Mouse (Mus musculus) monocyte, adult 2 months (primary cell): ENCODE measurements around the gene Adad1.

Experiments used
- DNase-seq, 2 experiments: peaks; one replicate each; pipeline ENCODE4 v3.0.0; 2022; ENCODE audit warnings: low spot score in 2 of 2, low read depth in 1 of 2

The Adad1 gene

DNA sequence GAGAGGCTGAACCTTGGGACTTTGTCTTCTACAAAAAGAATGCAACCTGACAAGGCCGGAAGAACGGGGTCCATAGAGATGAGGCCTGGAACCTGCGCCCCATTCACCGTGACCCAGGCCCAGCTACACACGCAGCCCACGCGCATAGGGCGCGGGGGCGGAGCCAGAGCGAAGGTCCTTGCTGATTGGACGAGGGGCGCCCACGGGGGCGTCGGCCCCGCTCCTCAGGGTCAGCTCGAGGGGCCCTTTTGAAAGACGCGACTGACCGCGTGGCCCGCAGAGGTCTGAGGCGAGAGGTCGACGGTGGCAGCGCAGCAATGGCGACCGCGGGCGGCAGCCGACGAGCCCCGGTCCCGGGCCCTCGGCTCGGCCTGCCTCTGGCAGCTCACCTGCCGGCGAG is at the start of gene Adad1:
TSS of gene Adad1 (plus strand) at position 122 of the 400 bp plus-strand sequence.
- no peak for DNase-seq

- no peak for DNase-seq
Measured at GRCm38 (mm10) chr3:37037979-37038378, 25.3 kb upstream of the Adad1 start.

- DNase-seq = no peak
Measured at GRCm38 (mm10) chr3:37039811-37040210, 23.5 kb upstream of the Adad1 start.

GRCm38 (mm10) chr3:37051491-37051890 is 11.8 kb upstream of the Adad1 start:
- no peak for DNase-seq

GRCm38 (mm10) chr3:37073211-37073610 is 9.9 kb downstream of the Adad1 start:
- DNase-seq = peak; percentile 0 to 3

- DNase-seq = no peak
Measured at GRCm38 (mm10) chr3:37084860-37085259, 21.5 kb downstream of the Adad1 start.

GRCm38 (mm10) chr3:37090721-37091120 is 27.4 kb downstream of the Adad1 start:
- no peak for DNase-seq

GRCm38 (mm10) chr3:37125655-37126054 is 62.3 kb downstream of the Adad1 start, which contains the start of gene Il2:
TSS of gene Il2 (minus strand) at chr3:37125959.
- DNase-seq = no peak

DNA sequence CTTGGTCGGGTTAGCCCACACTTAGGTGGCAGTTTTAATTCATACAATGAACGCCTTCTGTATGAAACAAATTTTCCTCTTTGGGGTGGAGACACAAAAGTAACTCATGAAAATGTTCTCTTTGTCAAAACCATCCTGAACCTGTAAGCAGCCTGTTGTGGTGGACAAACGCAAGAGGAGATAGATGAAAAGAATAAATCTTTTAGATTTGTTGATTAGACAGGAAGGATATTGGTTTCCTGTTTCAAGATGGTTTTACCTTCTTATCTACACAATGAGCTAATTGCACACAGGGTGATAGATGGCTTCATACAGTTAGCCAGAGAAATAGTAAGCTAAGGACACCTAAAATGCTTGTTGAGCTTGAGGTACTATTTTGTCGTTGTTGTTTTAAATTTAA is 62.8 kb downstream of the Adad1 start:
- no peak for DNase-seq

DNA sequence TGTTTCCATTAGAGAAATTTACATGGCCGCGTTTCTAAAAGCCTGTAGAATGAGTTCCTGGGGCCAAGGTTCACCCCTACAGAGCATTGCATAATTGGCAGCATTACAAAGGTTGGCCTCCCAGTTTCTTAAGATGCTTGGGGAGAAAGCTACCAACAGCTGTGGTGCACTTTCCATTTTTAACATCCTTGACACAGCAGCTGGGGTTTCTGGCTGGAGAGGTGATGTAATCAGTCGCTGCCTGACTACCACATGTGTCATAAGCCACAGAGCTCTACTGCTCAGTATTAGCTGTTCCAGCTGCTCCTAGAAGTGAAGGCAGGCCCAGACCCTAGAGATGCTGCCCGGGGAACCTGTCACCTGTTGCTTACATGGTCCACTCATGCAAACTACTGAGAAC is 64.9 kb downstream of the Adad1 start:
- no peak for DNase-seq

DNA sequence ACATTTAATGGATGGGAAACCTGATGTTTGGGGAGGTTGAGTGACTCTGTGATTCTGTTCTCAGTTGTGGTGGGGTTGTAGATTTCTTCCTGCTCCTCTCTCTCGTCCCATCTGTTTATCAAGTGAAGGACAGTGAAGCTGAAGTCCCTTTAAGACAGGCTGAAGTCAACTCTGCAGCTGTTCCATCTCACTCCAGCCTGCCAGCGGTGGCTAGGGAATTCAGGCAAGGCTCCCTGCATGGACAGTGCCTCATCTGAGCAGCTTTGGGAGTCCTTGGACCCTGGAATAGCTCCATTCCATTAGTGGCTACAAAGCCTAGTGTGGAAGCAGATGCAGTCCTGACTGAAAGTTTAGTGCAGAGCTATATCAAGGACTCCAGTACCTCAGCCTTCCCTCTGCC is 65.7 kb downstream of the Adad1 start:
- DNase-seq = no peak

GRCm38 (mm10) chr3:37137231-37137630 is 73.9 kb downstream of the Adad1 start:
- no peak for DNase-seq

DNA sequence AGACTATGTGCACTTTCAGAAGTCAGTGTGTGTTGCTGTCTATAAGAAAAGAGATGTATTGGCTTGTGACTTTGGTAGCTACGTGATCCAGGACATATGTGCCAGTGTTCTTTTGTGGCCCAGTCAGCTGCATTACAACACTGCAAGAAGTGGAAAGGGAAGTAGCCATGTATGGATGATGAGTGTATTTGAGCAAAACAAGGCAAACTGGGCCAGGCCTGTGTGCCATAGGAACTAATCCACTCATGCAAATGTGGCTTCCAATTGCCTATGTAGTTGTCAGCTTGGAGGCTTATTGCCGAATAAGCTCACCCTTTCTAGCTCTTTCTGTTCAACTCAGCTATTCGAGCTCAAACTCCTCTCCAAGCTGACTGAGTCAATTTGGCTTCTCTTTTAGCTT is 75.9 kb downstream of the Adad1 start:
- DNase-seq = no peak

GRCm38 (mm10) chr3:37140168-37140906 is 77.0 kb downstream of the Adad1 start:
- DNase-seq = no peak

GRCm38 (mm10) chr3:37141827-37142226 is 78.5 kb downstream of the Adad1 start:
- no peak for DNase-seq

- DNase-seq = no peak
Measured at GRCm38 (mm10) chr3:37144979-37145378, 81.7 kb downstream of the Adad1 start.

DNA sequence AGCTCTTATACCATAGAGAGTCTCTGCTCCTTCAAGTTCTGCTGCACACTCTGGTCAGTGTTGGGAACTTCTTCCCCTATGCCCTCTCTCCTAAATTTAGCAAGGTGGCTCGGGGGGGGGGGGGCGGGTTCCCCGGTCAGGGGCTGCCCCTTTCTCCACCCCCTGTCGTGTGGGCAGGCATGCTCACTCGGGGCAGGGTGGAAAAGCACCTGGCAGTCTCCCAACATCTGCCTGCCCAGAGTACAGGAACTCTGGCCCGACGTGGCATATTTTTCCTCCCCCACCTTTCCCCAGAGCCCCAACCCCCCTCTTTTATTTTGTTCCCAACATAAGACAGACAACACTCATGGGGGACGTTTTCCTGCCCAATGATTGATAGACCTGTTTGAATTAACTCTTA is 83.1 kb downstream of the Adad1 start:
- DNase-seq = no peak

DNA sequence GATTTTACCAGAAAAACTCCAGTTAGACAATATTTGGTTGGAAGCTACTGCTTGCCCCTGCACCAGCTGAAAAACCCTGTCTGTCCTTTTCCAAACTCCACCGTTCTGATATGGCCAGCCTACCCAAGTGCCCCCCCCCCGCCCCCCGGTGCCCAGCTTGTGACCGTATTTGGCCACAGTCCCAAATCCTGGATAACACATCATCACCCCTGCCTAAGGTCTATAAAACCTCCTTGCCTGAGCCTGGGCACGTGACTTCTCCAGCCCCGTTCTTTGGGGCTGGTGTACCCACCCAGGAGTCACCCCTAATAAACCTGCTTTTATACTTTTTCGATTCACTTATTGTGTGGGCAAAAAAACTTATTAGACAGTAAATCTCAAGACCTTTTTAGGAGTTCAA is 83.5 kb downstream of the Adad1 start:
- no peak for DNase-seq

GRCm38 (mm10) chr3:37152274-37152673 is 88.9 kb downstream of the Adad1 start:
- DNase-seq = no peak

DNA sequence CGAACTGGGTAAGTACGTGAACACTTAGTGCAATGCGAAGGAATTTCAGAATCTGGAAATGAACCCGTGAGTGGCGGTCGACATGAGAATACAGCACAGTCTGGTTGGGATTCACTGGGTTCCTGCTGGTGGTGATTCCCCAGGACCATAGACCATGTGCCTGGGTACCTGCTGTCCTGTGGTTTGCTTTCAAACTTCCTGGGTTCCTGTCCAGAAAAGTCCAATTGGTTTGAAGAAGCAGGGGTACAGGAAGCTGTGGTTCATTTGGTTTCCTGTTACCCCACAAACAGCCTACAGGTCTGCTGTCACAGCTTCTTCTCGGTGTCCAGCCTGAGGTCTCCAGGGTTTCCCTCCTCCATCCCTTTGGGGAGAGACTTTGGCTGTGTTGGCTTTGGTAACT is 89.7 kb downstream of the Adad1 start:
- DNase-seq = no peak

GRCm38 (mm10) chr3:37154396-37154795 is 91.1 kb downstream of the Adad1 start:
- no peak for DNase-seq

GRCm38 (mm10) chr3:37157082-37157481 is 93.8 kb downstream of the Adad1 start:
- DNase-seq = no peak

DNA sequence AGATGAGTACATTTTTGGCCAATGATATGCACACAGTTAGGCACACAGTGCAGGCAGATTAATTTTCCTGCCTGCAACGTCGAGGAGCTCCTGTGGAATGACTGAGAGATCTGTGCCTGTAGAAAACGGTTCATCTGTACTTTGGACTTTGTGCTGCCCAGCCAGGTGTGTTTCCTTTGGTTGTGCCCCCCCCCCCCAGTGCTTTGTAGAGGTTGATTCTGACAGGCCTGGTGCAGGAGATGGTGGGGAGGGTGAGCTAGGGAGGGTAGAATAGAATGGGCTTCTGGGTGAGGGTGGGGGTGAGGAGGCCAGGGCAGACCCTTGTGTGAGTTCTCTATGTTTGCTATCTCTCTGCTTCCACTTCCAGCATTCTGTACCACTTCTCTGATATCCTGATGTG is 94.9 kb downstream of the Adad1 start:
- no peak for DNase-seq
